Mouse (Mus musculus): ENCODE results near the gene Defb35.

GRCm38 (mm10) chr8:21947311-21948017 lies 9.3 kb downstream of the Defb35 start:
- TF ChIP-seq POLR2A (IDR thresholded peaks at IDR 0.05; ENCODE audit: borderline replicate concordance, low read depth, low read length) (no peak), CTCF (IDR thresholded peaks at IDR 0.05; ENCODE audit: low read depth, low read length) (no peak)

Measured in bone marrow macrophage, adult 2 months (primary cell).